In genomic region chr11:98981289-98981996, GRCm38 (mm10) we compare ENCODE assay signal across 8 mouse cellular contexts. TPM values are rescaled to one million over a fixed set of nuclear protein-coding genes. Genes with fewer than 3 reads are reported as not detected.
A peak's percentile ranks its signal among the peaks of the same experiment; 100 is the strongest.
DNase-seq lines count a peak whose midpoint lies in the region; ATAC-seq and TF ChIP-seq lines count a peak whose summit lies in the region.

No protein-coding gene starts in this region.

- no peak for TF ChIP-seq POLR2A in brain, embryonic 14.5 days (IDR thresholded peaks at IDR 0.05; ENCODE audit: borderline replicate concordance, extremely low read depth, insufficient read depth, insufficient read length, poor library complexity, severe bottlenecking)

- peaks cover 17% of the 10 kb centered on the region for H3K27me3 ChIP-seq in heart, embryonic 11.5 days (ENCODE audit: control insufficient read depth, insufficient read depth, low read length)
- peaks cover 26% of the 10 kb centered on the region for H3K27me3 ChIP-seq in hindbrain, embryonic 12.5 days

- ATAC-seq in heart, embryonic 11.5 days (replicated peaks; ENCODE audit: insufficient number of reproducible peaks, low FRiP score, low TSS enrichment) = no peak
- ATAC-seq in hindbrain, embryonic 12.5 days (ENCODE audit: low FRiP score) = 0 out of 2 replicates have a peak, but pooled peaks have one; percentile 32
- ATAC-seq in megakaryocyte progenitor cell, adult 5-6 weeks (replicated peaks; ENCODE audit: poor library complexity) = 0 out of 2 replicates have a peak, but pooled peaks have one; percentile 6
- no peak for ATAC-seq in erythroblast, adult 5-6 weeks (replicated peaks; ENCODE audit: low FRiP score, poor library complexity, severe bottlenecking)

- intact Hi-C loops in heart, postnatal 25 days (cut with DNase I) = no loop called here

- H3K4me2 ChIP-seq in heart, embryonic 11.5 days = peak overlapping the region; percentile 93
- H3K4me2 ChIP-seq in hindbrain, embryonic 12.5 days (replicated peaks) = peak overlapping the region; percentile 91

- DNase-seq in heart, postnatal 25 days (ENCODE audit: low spot score) = no peak
- peak; percentile 48 for DNase-seq in brain, embryonic 14.5 days (ENCODE audit: low read depth)
- no peak for DNase-seq in urinary bladder, adult 2 months (ENCODE audit: low spot score)
- DNase-seq in spleen, postnatal 14 days (ENCODE audit: low spot score in 2 of 2) = no peak

- H3K9ac ChIP-seq in heart, embryonic 11.5 days (ENCODE audit: low read depth, low read length) = peak overlapping the region; percentile 78
- peak overlapping the region; percentile 82 for H3K9ac ChIP-seq in hindbrain, embryonic 12.5 days

- no peaks in the 10 kb centered on the region for H3K36me3 ChIP-seq in heart, embryonic 11.5 days (ENCODE audit: control insufficient read depth, insufficient read depth, low read length)
- no peaks in the 10 kb centered on the region for H3K36me3 ChIP-seq in hindbrain, embryonic 12.5 days

- H3K27ac ChIP-seq in heart, embryonic 11.5 days (ENCODE audit: low read depth, low read length) = 0 out of 2 replicates have a peak overlapping the region, but pooled peaks have one; percentile 17
- H3K27ac ChIP-seq in hindbrain, embryonic 12.5 days = peak overlapping the region; percentile 92

- TF ChIP-seq CTCF in brain, embryonic 14.5 days (IDR thresholded peaks at IDR 0.05; ENCODE audit: borderline replicate concordance, extremely low read depth, insufficient read depth, insufficient read length) = no peak

- peaks cover 24% of the 10 kb centered on the region for H3K4me1 ChIP-seq in heart, embryonic 11.5 days (ENCODE audit: control insufficient read depth, insufficient read depth, low read length)
- H3K4me1 ChIP-seq in hindbrain, embryonic 12.5 days = peaks cover 19% of the 10 kb centered on the region

- no peaks in the 10 kb centered on the region for H3K9me3 ChIP-seq in heart, embryonic 11.5 days (replicated peaks; ENCODE audit: control insufficient read depth, low read length)
- no peaks in the 10 kb centered on the region for H3K9me3 ChIP-seq in hindbrain, embryonic 12.5 days (replicated peaks)

- H3K4me3 ChIP-seq in heart, embryonic 11.5 days (ENCODE audit: low read depth, low read length) = peak overlapping the region; percentile 60
- peak overlapping the region; percentile 61 for H3K4me3 ChIP-seq in hindbrain, embryonic 12.5 days

- 33% methylated on average over 20 of the region's 20 CpGs for WGBS in heart, embryonic 11.5 days (ENCODE audit: insufficient replicate concordance)
- WGBS in hindbrain, embryonic 12.5 days = 35% methylated on average over 20 of the region's 20 CpGs

RNA-seq across cellular contexts. Expression of gene Gjd3, which starts 1.4 kb away (rescaled TPM):
- 1.3 and 1.5 TPM in 2 replicates for polyA plus RNA-seq in heart, embryonic 11.5 days (2014; fragmentation: Nextera tagmentation; extraction: Ambion mirVana)
- 1 to 10 TPM in 1 of 2 experiments, under 1 TPM in 1; 0.52 to 1.1 TPM for total RNA-seq in heart, postnatal 25 days (2021)
- 2.5 and 2.9 TPM in 2 replicates for polyA plus RNA-seq in brain, embryonic 14.5 days (2012; rRNA removed)
- 0.88 and 1.1 TPM in 2 replicates for polyA plus RNA-seq in hindbrain, embryonic 12.5 days (2016; fragmentation: Nextera tagmentation; extraction: Ambion mirVana)
- total RNA-seq in megakaryocyte progenitor cell, adult 5-6 weeks (2015) = not detected in 2 replicates
- not detected in 2 replicates for total RNA-seq in megakaryocyte progenitor cell, adult 5-6 weeks (2017)
- 0.55 and 0.87 TPM in 2 replicates for polyA plus RNA-seq in urinary bladder, adult 2 months (2012; rRNA removed)
- total RNA-seq in erythroblast, adult 5-6 weeks (2015; ENCODE audit: low replicate concordance) = not detected in 2 replicates
- not detected in 2 replicates for total RNA-seq in erythroblast, adult 5-6 weeks (2017; ENCODE audit: low replicate concordance)

RNA-seq across cellular contexts. Expression of gene Top2a, which starts 42.5 kb away (rescaled TPM):
- polyA plus RNA-seq in heart, embryonic 11.5 days (2014; fragmentation: Nextera tagmentation; extraction: Ambion mirVana) = 220 and 244 TPM in 2 replicates
- 1 to 10 TPM; 4.2 to 4.6 TPM for total RNA-seq in heart, postnatal 25 days (2021)
- polyA plus RNA-seq in brain, embryonic 14.5 days (2012; rRNA removed) = 57.3 and 70.1 TPM in 2 replicates
- 195 and 199 TPM in 2 replicates for polyA plus RNA-seq in hindbrain, embryonic 12.5 days (2016; fragmentation: Nextera tagmentation; extraction: Ambion mirVana)
- 284 and 285 TPM in 2 replicates for total RNA-seq in megakaryocyte progenitor cell, adult 5-6 weeks (2015)
- total RNA-seq in megakaryocyte progenitor cell, adult 5-6 weeks (2017) = 584 and 646 TPM in 2 replicates
- 4.7 and 6.0 TPM in 2 replicates for polyA plus RNA-seq in urinary bladder, adult 2 months (2012; rRNA removed)
- 132 and 152 TPM in 2 replicates for total RNA-seq in erythroblast, adult 5-6 weeks (2015; ENCODE audit: low replicate concordance)
- total RNA-seq in erythroblast, adult 5-6 weeks (2017; ENCODE audit: low replicate concordance) = 334 and 394 TPM in 2 replicates

RNA-seq across cellular contexts. Expression of gene Rara, which starts 53.8 kb away (rescaled TPM):
- polyA plus RNA-seq in heart, embryonic 11.5 days (2014; fragmentation: Nextera tagmentation; extraction: Ambion mirVana) = 34.9 and 36.6 TPM in 2 replicates
- total RNA-seq in heart, postnatal 25 days (2021) = 10 to 100 TPM; 11.8 TPM
- polyA plus RNA-seq in brain, embryonic 14.5 days (2012; rRNA removed) = 8.4 and 14.4 TPM in 2 replicates
- 38.6 and 46.9 TPM in 2 replicates for polyA plus RNA-seq in hindbrain, embryonic 12.5 days (2016; fragmentation: Nextera tagmentation; extraction: Ambion mirVana)
- 4.4 and 5.9 TPM in 2 replicates for total RNA-seq in megakaryocyte progenitor cell, adult 5-6 weeks (2015)
- total RNA-seq in megakaryocyte progenitor cell, adult 5-6 weeks (2017) = 1.6 and 2.2 TPM in 2 replicates
- polyA plus RNA-seq in urinary bladder, adult 2 months (2012; rRNA removed) = 8.5 and 13.7 TPM in 2 replicates
- 13.1 and 13.2 TPM in 2 replicates for total RNA-seq in erythroblast, adult 5-6 weeks (2015; ENCODE audit: low replicate concordance)
- total RNA-seq in erythroblast, adult 5-6 weeks (2017; ENCODE audit: low replicate concordance) = 2.8 TPM in 2 replicates

RNA-seq across cellular contexts. Expression of gene Igfbp4, which starts 59.6 kb away (rescaled TPM):
- 284 and 289 TPM in 2 replicates for polyA plus RNA-seq in heart, embryonic 11.5 days (2014; fragmentation: Nextera tagmentation; extraction: Ambion mirVana)
- total RNA-seq in heart, postnatal 25 days (2021) = 10 to 100 TPM; 87.8 to 99.7 TPM
- 119 and 145 TPM in 2 replicates for polyA plus RNA-seq in brain, embryonic 14.5 days (2012; rRNA removed)
- polyA plus RNA-seq in hindbrain, embryonic 12.5 days (2016; fragmentation: Nextera tagmentation; extraction: Ambion mirVana) = 428 and 445 TPM in 2 replicates
- total RNA-seq in megakaryocyte progenitor cell, adult 5-6 weeks (2015) = 188 and 211 TPM in 2 replicates
- total RNA-seq in megakaryocyte progenitor cell, adult 5-6 weeks (2017) = 327 and 329 TPM in 2 replicates
- 248 and 341 TPM in 2 replicates for polyA plus RNA-seq in urinary bladder, adult 2 months (2012; rRNA removed)
- 10.8 and 29.7 TPM in 2 replicates for total RNA-seq in erythroblast, adult 5-6 weeks (2015; ENCODE audit: low replicate concordance)
- 26.1 and 41.5 TPM in 2 replicates for total RNA-seq in erythroblast, adult 5-6 weeks (2017; ENCODE audit: low replicate concordance)

Comparison
In these comparisons a context has a peak if more than half of its experiments do, and no peak if none do; other contexts are left out.
1. ATAC-seq: peak in hindbrain, embryonic 12.5 days (single experiment) and megakaryocyte progenitor cell, adult 5-6 weeks (single experiment); none in heart, embryonic 11.5 days (single experiment) and erythroblast, adult 5-6 weeks (single experiment).